Mouse (Mus musculus): ENCODE results near the gene Vps16.

GRCm38 (mm10) chr2:130404939-130405338, 19.2 kb upstream of the Vps16 start, which contains the start of the genes Gm28372 and 1700020A23Rik:
- TF ChIP-seq POLR2A (IDR thresholded peaks at IDR 0.05; ENCODE audit: low read depth, low read length) (no peak), CTCF (IDR thresholded peaks at IDR 0.05; ENCODE audit: extremely low read depth, insufficient read length, insufficient replicate concordance, low read depth, low read length) (no peak)

Data from small intestine, adult 2 months (tissue).